Mouse (Mus musculus) heart, adult 2 months (tissue): Measurements from ENCODE around the gene Trpc7.

Experiments used
- CTCF ChIP-seq: fragments of 200-600 bp; IDR thresholded peaks from 2 replicates; pipeline ENCODE4 v1.8.1; 2022; ENCODE audit warnings: antibody characterized with exemption, mild to moderate bottlenecking, moderate library complexity
- POLR2A ChIP-seq: fragments of 200-500 bp; IDR thresholded peaks from 2 replicates; pipeline ENCODE4 v1.6.1; 2011; ENCODE audit warnings: mild to moderate bottlenecking, low read depth, low read length, control low read depth; ENCODE audit not compliant: insufficient read depth

DNA sequence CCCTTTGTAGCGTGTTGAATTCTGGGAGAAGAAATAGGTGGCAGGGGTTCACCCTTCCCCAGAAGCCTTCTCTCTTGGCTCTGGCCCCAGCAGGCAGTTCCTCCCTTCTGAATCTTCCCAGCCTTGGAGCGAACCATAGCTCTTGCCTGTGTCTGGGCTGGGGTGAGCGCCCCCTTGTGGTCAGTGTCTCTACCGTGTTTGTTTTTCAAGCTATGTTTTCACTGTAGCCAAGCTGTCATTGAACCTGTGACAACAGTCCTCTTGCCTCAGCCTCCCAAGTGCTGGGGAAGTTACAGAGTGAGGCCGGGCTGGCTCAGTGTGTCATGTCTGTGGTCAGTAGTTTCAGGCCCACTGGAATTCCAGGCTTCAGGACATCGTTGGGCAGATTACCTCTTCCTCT, 137.3 kb downstream of the Trpc7 start:
- TF ChIP-seq POLR2A (no peak), CTCF (peak; percentile 92)
